Mouse (Mus musculus) myocyte (in vitro differentiated cells): ENCODE measurements around the gene Ascc3.

Experiments used
- CEBPB ChIP-seq: IDR thresholded peaks from 2 replicates; pipeline ENCODE4 v1.6.1; 2011; ENCODE audit warnings: mild to moderate bottlenecking, moderate library complexity; ENCODE audit not compliant: poor library complexity, insufficient read depth, severe bottlenecking
- E2F4 ChIP-seq: IDR thresholded peaks from one replicate; pipeline ENCODE4 v1.6.1; 2011; ENCODE audit warnings: mild to moderate bottlenecking, control low read depth, moderate library complexity; ENCODE audit not compliant: insufficient read depth
- MAX ChIP-seq: IDR thresholded peaks from one replicate; pipeline ENCODE4 v1.6.1; 2011; ENCODE audit warnings: low read depth, mild to moderate bottlenecking, control low read depth
- MYOD1 ChIP-seq, 3 experiments: IDR thresholded peaks; one replicate each; pipeline ENCODE4 v1.6.1; 2011; ENCODE audit warnings: control low read depth in 2 of 3, low read depth in 2 of 3, mild to moderate bottlenecking in 2 of 3, moderate library complexity in 1 of 3; ENCODE audit not compliant: insufficient read length in 2 of 3, control insufficient read depth in 1 of 3
- MYOG ChIP-seq, 3 experiments: IDR thresholded peaks; one replicate each; pipeline ENCODE4 v1.6.1; 2011; ENCODE audit warnings: control low read depth in 2 of 3, low read depth in 2 of 3, mild to moderate bottlenecking in 2 of 3; ENCODE audit not compliant: insufficient read length in 2 of 3, control insufficient read depth in 1 of 3, insufficient read depth in 1 of 3
- POLR2A ChIP-seq: IDR thresholded peaks from one replicate; pipeline ENCODE4 v1.6.1; 2011; ENCODE audit warnings: low read depth, mild to moderate bottlenecking, control low read depth, moderate library complexity; ENCODE audit not compliant: insufficient read length
- POLR2AphosphoS2 ChIP-seq: IDR thresholded peaks from one replicate; pipeline ENCODE4 v1.6.1; 2011; ENCODE audit warnings: low read depth, control low read depth; ENCODE audit not compliant: insufficient read length
- REST ChIP-seq: IDR thresholded peaks from one replicate; pipeline ENCODE4 v1.6.1; 2011; ENCODE audit warnings: mild to moderate bottlenecking, control low read depth, moderate library complexity; ENCODE audit not compliant: insufficient read depth, insufficient read length
- SRF ChIP-seq: IDR thresholded peaks from one replicate; pipeline ENCODE4 v1.6.1; 2011; ENCODE audit warnings: low read depth; ENCODE audit not compliant: control insufficient read depth, insufficient read length
- TCF12 ChIP-seq: IDR thresholded peaks from one replicate; pipeline ENCODE4 v1.6.1; 2011; ENCODE audit warnings: mild to moderate bottlenecking, control low read depth; ENCODE audit not compliant: poor library complexity, insufficient read depth, severe bottlenecking
- TCF3 ChIP-seq: IDR thresholded peaks from one replicate; pipeline ENCODE4 v1.6.1; 2011; ENCODE audit warnings: low read depth, control low read depth; ENCODE audit not compliant: insufficient read length
- USF1 ChIP-seq: IDR thresholded peaks from one replicate; pipeline ENCODE4 v1.6.1; 2011; ENCODE audit warnings: low read depth, mild to moderate bottlenecking, control low read depth, moderate library complexity

- no peak for TF ChIP-seq MYOG (IDR thresholded peaks at IDR 0.05; ENCODE audit: control insufficient read depth in 1 of 3, insufficient read depth in 1 of 3, insufficient read length in 2 of 3, low read depth in 2 of 3)
- no peak for TF ChIP-seq POLR2A
- TF ChIP-seq MAX = no peak
- no peak for TF ChIP-seq POLR2AphosphoS2
- TF ChIP-seq CEBPB = no peak
- no peak for TF ChIP-seq TCF3
- TF ChIP-seq MYOD1 (IDR thresholded peaks at IDR 0.05; ENCODE audit: control insufficient read depth in 1 of 3, insufficient read length in 2 of 3, low read depth in 2 of 3) = no peak
- no peak for TF ChIP-seq USF1
- TF ChIP-seq TCF12 = no peak
- no peak for TF ChIP-seq E2F4
- no peak for TF ChIP-seq SRF
- no peak for TF ChIP-seq REST
Measured at GRCm38 (mm10) chr10:50698836-50699433, 106.5 kb downstream of the Ascc3 start.
